Mouse (Mus musculus): ENCODE data around the gene Gm49510.
"Not testable (repeated sequence)": the region's sequence is repeated elsewhere in the genome, so short reads cannot be mapped to it uniquely, and the experiment has no call there.

The Gm49510 gene

GRCm38 (mm10) chr15:78878792-78879516 lies 20.5 kb upstream of the Gm49510 start:
- DNase-seq (ENCODE audit: low spot score in 2 of 2), result not testable (repeated sequence)

- DNase-seq (ENCODE audit: low spot score in 2 of 2), result no peak
These were observed 19.0 kb upstream of the Gm49510 start for GRCm38 (mm10) chr15:78880432-78880831.

- DNase-seq (ENCODE audit: low spot score in 2 of 2), result no peak
These were observed 17.6 kb upstream of the Gm49510 start for GRCm38 (mm10) chr15:78881828-78882227.

- DNase-seq (ENCODE audit: low spot score in 2 of 2), result no peak
These were observed 10.0 kb upstream of the Gm49510 start for GRCm38 (mm10) chr15:78889401-78889853.

GRCm38 (mm10) chr15:78892440-78892839 lies 7.0 kb upstream of the Gm49510 start:
- no peak for DNase-seq (ENCODE audit: low spot score in 2 of 2)

GRCm38 (mm10) chr15:78894726-78895125 lies 4.7 kb upstream of the Gm49510 start:
- DNase-seq (ENCODE audit: low spot score in 2 of 2), result no peak

- no peak for DNase-seq (ENCODE audit: low spot score in 2 of 2)
These were observed 3.7 kb upstream of the Gm49510 start for GRCm38 (mm10) chr15:78895741-78896140.

GRCm38 (mm10) chr15:78896149-78896548 lies 3.3 kb upstream of the Gm49510 start:
- DNase-seq (ENCODE audit: low spot score in 2 of 2), result no peak

GRCm38 (mm10) chr15:78897488-78897887 lies 2.0 kb upstream of the Gm49510 start:
- no peak for DNase-seq (ENCODE audit: low spot score in 2 of 2)

- no peak for DNase-seq (ENCODE audit: low spot score in 2 of 2)
These were observed 913 bp upstream of the Gm49510 start for GRCm38 (mm10) chr15:78898507-78899001.

- no peak for DNase-seq (ENCODE audit: low spot score in 2 of 2)
These were observed 495 bp downstream of the Gm49510 start, which contains the start of gene Sh3bp1 for GRCm38 (mm10) chr15:78899740-78900584. Gene Sh3bp1 (plus strand): TSS chr15:78899768.

GRCm38 (mm10) chr15:78900585-78901421 lies 1.3 kb downstream of the Gm49510 start:
- DNase-seq (ENCODE audit: low spot score in 2 of 2), result no peak

GRCm38 (mm10) chr15:78901422-78901789 lies 1.9 kb downstream of the Gm49510 start:
- no peak for DNase-seq (ENCODE audit: low spot score in 2 of 2)

- DNase-seq (ENCODE audit: low spot score in 2 of 2), result peak in 1 of 2 experiments; percentile 72
These were observed 3.8 kb downstream of the Gm49510 start for GRCm38 (mm10) chr15:78903243-78903642.

GRCm38 (mm10) chr15:78908399-78908798 lies 8.9 kb downstream of the Gm49510 start:
- no peak for DNase-seq (ENCODE audit: low spot score in 2 of 2)

- DNase-seq (ENCODE audit: low spot score in 2 of 2), result no peak
These were observed 9.5 kb downstream of the Gm49510 start for GRCm38 (mm10) chr15:78908982-78909381.

GRCm38 (mm10) chr15:78912040-78912439 lies 12.6 kb downstream of the Gm49510 start:
- no peak for DNase-seq (ENCODE audit: low spot score in 2 of 2)

GRCm38 (mm10) chr15:78913632-78914090 lies 14.2 kb downstream of the Gm49510 start, which contains the start of gene Pdxp:
Gene Pdxp (plus strand): TSS chr15:78913919.
- DNase-seq (ENCODE audit: low spot score in 2 of 2), result peak; percentile 98

- DNase-seq (ENCODE audit: low spot score in 2 of 2), result peak in 1 of 2 experiments; percentile 55
These were observed 14.8 kb downstream of the Gm49510 start for GRCm38 (mm10) chr15:78914091-78914822.

- DNase-seq (ENCODE audit: low spot score in 2 of 2), result no peak
These were observed 15.6 kb downstream of the Gm49510 start for GRCm38 (mm10) chr15:78914823-78915659.
